Mouse (Mus musculus) liver, embryonic 14.5 days (tissue): Measurements from ENCODE around the gene Nt5c2. TPM values are rescaled to one million over a fixed set of nuclear protein-coding genes. Genes with fewer than 3 reads are reported as not detected.

Source experiments
- ATAC-seq: fragments of 200-750 bp; cut with Nextera tagmentation; 2 replicates; pipeline ENCODE4 v1.8.0; 2017; ENCODE audit warnings: moderate number of reproducible peaks, mild to moderate bottlenecking, moderate library complexity; ENCODE audit not compliant: insufficient read depth
- DNase-seq, 3 experiments: peaks; one replicate each; pipeline ENCODE4 v3.0.0-alpha.2; 2012 to 2013; ENCODE audit warnings: low read depth in 3 of 3, low spot score in 3 of 3
- H3K27ac ChIP-seq: fragments of 300-500 bp; sonication (generic); 2 replicates; pipeline ENCODE4 v1.5.1; 2014; ENCODE audit warnings: moderate library complexity, mild to moderate bottlenecking, control low read depth, inconsistent platforms
- H3K27me3 ChIP-seq: fragments of 300-500 bp; sonication (generic); 2 replicates; pipeline ENCODE4 v1.6.1; 2014; ENCODE audit warnings: mild to moderate bottlenecking, low read length, moderate library complexity; ENCODE audit not compliant: control insufficient read depth, insufficient read depth
- H3K36me3 ChIP-seq: fragments of 300-500 bp; sonication (generic); replicated peaks from 2 replicates; pipeline ENCODE4 v1.6.1; 2014; ENCODE audit warnings: low read depth; ENCODE audit not compliant: control insufficient read depth, insufficient read depth
- H3K4me1 ChIP-seq, 2 experiments: fragments of 200-500 bp in 1 of 2; fragments of 300-500 bp in 1 of 2; sonication (generic) in 1 of 2; replicated peaks; 2 replicates each; pipeline ENCODE4 v1.6.1; 2012 to 2014; ENCODE audit warnings: antibody characterized with exemption in 1 of 2, inconsistent platforms in 1 of 2, low read length in 1 of 2; ENCODE audit not compliant: control insufficient read depth in 2 of 2, insufficient read depth in 2 of 2
- H3K4me2 ChIP-seq: fragments of 300-500 bp; sonication (generic); 2 replicates; pipeline ENCODE4 v1.6.1; 2014; ENCODE audit warnings: low read depth, mild to moderate bottlenecking, control low read depth, moderate library complexity
- H3K4me3 ChIP-seq, 2 experiments: fragments of 200-500 bp in 1 of 2; fragments of 300-500 bp in 1 of 2; sonication (generic) in 1 of 2; 2 replicates each; pipeline ENCODE4 v1.5.1; 2012 to 2014; ENCODE audit warnings: low read depth in 2 of 2, low read length in 2 of 2, mild to moderate bottlenecking in 2 of 2, control low read depth in 1 of 2, inconsistent platforms in 1 of 2, moderate library complexity in 1 of 2; ENCODE audit not compliant: insufficient read depth in 1 of 2
- H3K9ac ChIP-seq: fragments of 300-500 bp; sonication (generic); replicated peaks from 2 replicates; pipeline ENCODE4 v1.6.1; 2014; ENCODE audit warnings: mild to moderate bottlenecking, control low read depth, moderate library complexity
- H3K9me3 ChIP-seq: fragments of 300-500 bp; sonication (generic); 2 replicates; pipeline ENCODE4 v1.6.1; 2016; ENCODE audit warnings: low read length, mixed read lengths; ENCODE audit not compliant: control insufficient read depth
- CTCF ChIP-seq: IDR thresholded peaks from 2 replicates; pipeline ENCODE4 v1.5.1; 2016; ENCODE audit warnings: antibody characterized with exemption, low read depth, control low read depth
- EP300 ChIP-seq: IDR thresholded peaks from 2 replicates; pipeline ENCODE4 v1.6.1; 2016; ENCODE audit warnings: antibody characterized with exemption, low read depth
- WGBS: fragments of 180-500 bp; shearing (Covaris S2); extraction: QIAGEN DNeasy Blood & Tissue Kit; methylation state at CpG from one replicate; pipeline ENCODE4 v1.1.7; 2014; ENCODE audit not compliant: insufficient replicate concordance; 5-methylcytosine and 5-hydroxymethylcytosine counted together
- polyA plus RNA-seq, 2 experiments: library from polyadenylated mRNA; depleted of rRNA in 1 of 2; stranded (reverse) in 1 of 2; unstranded in 1 of 2; fragments of >200 nt; fragmentation: Nextera tagmentation in 1 of 2; extraction: Ambion mirVana in 1 of 2; gene quantifications; 2 replicates each; pipeline versions ENCODE4 v1.2.1 to v1.2.3; 2012 to 2014

Nt5c2 gene
- polyA plus RNA-seq, 2 experiments = 14.9 to 45.0 TPM

- no peak for ATAC-seq
- 2% methylated on average over 37 of the region's 37 CpGs for WGBS
- H3K27me3 ChIP-seq = peaks cover 57% of the 10 kb centered on the region
Measured at GRCm38 (mm10) chr19:47015396-47015795, 443 bp upstream of the Nt5c2 start.

DNA sequence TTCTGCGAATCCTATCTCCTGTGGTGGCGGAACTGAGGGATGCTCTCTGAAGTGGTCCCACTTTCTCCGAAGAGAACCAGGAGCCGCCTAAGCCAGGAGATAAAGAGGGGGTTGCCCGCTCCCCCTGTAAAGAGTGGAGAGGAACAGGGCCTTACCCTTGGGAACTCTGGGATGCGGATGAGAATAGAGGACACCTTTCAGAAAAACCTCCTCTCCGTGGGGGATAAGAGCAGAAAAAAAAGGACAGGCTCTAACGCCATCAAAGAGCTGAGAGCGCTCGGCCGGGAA is 850 bp downstream of the Nt5c2 start:
- TF ChIP-seq CTCF (no peak), EP300 (no peak)
- WGBS = 2% methylated on average over 11 of the region's 11 CpGs
- H3K27me3 ChIP-seq = peaks cover 54% of the 10 kb centered on the region
- DNase-seq = no peak
- no peak for ATAC-seq
- H3K9ac ChIP-seq = no peak overlapping the region
- H3K36me3 ChIP-seq = no peaks in the 10 kb centered on the region
- no peak overlapping the region; the same call in 1 of the 2 replicates for H3K4me2 ChIP-seq
- H3K4me3 ChIP-seq = peak overlapping the region in 1 of 2 experiments; percentile 3; a peak in 1 of 4 replicates
- H3K27ac ChIP-seq = no peak overlapping the region
- no peaks in the 10 kb centered on the region for H3K9me3 ChIP-seq
- H3K4me1 ChIP-seq = no peaks in the 10 kb centered on the region

More at GRCm38 (mm10) chr19:47015396-47015795, 443 bp upstream of the Nt5c2 start:
- H3K36me3 ChIP-seq = no peaks in the 10 kb centered on the region
- H3K4me3 ChIP-seq = peak overlapping the region in 1 of 2 experiments; percentile 3; a peak in 2 of 4 replicates
- DNase-seq = no peak
- no peak overlapping the region for H3K27ac ChIP-seq
- no peak overlapping the region for H3K9ac ChIP-seq
- H3K4me2 ChIP-seq = peak overlapping the region; percentile 40
- H3K9me3 ChIP-seq = no peaks in the 10 kb centered on the region
- H3K4me1 ChIP-seq = no peaks in the 10 kb centered on the region
- TF ChIP-seq EP300 (no peak), CTCF (no peak)

DNA sequence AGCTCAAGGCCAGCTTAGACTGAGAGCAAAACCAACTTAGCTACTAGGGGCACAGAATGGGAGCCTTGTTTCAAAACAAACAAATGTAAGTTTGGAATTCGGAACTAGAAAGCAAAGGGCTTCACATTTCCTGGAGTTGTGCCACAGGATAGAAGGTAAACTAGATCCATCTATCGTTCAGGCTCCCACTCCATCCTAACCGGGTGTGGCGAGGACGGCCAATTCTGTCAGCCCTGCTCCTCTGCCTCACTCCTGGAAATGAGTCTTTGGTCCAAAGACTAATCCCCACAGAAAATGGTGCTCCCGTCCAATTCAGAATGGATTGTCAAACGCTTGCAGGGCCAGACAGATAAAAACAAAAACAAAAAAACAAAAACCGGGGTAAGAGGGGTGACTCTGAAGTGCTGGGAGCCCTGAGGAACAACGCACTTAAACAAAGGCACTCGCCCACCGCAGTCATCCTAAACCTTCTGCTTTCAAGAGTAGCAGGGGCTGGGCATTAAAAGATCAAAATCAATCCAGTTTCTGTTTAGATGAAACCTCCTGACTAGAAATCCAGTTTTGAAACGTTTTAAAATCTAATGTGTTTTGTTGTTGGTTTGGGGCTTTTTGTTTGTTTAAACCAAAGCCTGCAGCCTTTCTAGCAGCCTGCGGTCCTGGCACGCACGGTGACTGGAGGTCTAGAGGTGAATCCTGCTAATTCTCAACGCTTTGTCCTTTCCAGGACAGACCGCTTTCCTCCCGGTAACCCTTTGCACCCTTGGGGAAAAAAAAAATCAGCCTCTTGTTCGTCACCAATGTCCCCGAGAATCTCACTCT is 1.4 kb downstream of the Nt5c2 start:
- Histone ChIP-seq H3K27ac (no peak overlapping the region), H3K4me1 (no peaks in the 10 kb centered on the region), H3K27me3 (peaks cover 54% of the 10 kb centered on the region), H3K9me3 (no peaks in the 10 kb centered on the region), H3K4me3 (no peak overlapping the region), H3K4me2 (no peak overlapping the region), H3K36me3 (no peaks in the 10 kb centered on the region), H3K9ac (no peak overlapping the region)
- no peak for TF ChIP-seq CTCF
- TF ChIP-seq EP300 = no peak
- WGBS = 13% methylated on average over 20 of the region's 20 CpGs
- DNase-seq (no peak), ATAC-seq (no peak)

GRCm38 (mm10) chr19:47012521-47013130 is 2.3 kb downstream of the Nt5c2 start:
- peaks cover 48% of the 10 kb centered on the region for H3K27me3 ChIP-seq
- H3K4me2 ChIP-seq = no peak overlapping the region
- no peak overlapping the region for H3K27ac ChIP-seq
- no peaks in the 10 kb centered on the region for H3K4me1 ChIP-seq
- no peak overlapping the region for H3K9ac ChIP-seq
- no peaks in the 10 kb centered on the region for H3K9me3 ChIP-seq
- no peak overlapping the region for H3K4me3 ChIP-seq
- DNase-seq (no peak), ATAC-seq (no peak)
- WGBS = 75% methylated on average over 15 of the region's 15 CpGs
- no peaks in the 10 kb centered on the region for H3K36me3 ChIP-seq
- peak; percentile 16; the same call in 1 of the 2 replicates for TF ChIP-seq CTCF
- TF ChIP-seq EP300 = no peak

DNA sequence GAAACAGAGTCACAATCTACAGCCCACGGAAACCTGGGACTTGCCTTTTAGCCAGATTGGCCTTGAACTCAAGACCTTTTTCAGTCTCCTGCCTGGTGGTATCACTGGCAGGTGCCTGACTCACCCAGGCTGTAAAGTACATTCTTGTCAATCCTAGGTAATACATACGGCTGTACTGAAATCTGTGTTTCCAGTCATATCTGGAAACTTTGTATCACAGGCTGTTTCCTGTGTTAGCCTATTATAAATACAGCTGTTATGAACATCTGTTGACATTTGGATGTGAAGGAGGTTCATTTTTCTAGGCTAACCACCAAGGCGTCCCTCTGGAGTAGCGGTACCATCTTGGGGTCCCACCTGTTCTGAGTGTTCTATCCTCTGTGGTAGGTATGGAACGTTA is 5.0 kb downstream of the Nt5c2 start:
- H3K4me2 ChIP-seq = no peak overlapping the region
- H3K36me3 ChIP-seq = no peaks in the 10 kb centered on the region
- H3K9me3 ChIP-seq = no peaks in the 10 kb centered on the region
- H3K27me3 ChIP-seq = peaks cover 25% of the 10 kb centered on the region
- no peak overlapping the region for H3K27ac ChIP-seq
- DNase-seq (no peak), ATAC-seq (no peak)
- no peaks in the 10 kb centered on the region for H3K4me1 ChIP-seq
- H3K4me3 ChIP-seq = no peak overlapping the region
- no peak overlapping the region for H3K9ac ChIP-seq
- no peak for TF ChIP-seq CTCF
- 62% methylated on average over 5 of the region's 5 CpGs for WGBS
